ENCODE assay signal across 29 mouse cellular contexts in the genomic region with DNA sequence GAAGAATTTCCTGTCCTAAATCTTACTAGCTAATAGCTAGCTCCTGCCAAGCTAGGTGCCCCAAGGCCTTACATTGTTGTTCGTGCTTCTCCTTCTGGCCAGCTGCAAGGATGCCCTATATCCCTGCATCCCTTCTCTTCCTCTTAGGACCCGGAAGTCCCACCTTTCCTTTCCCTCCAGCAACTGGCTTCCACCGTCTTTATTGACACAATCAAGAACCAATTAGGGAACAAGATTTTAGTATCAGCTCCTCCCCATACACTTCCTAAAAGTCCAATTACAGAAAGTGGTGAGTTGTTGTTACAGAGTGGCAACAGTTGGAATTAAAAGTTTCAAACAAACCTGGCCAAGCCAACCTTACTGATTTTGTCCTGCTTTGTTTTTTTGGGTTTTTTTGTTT.
DNase-seq lines count a peak whose midpoint lies in the region; ATAC-seq and TF ChIP-seq lines count a peak whose summit lies in the region.
"Had no signal": no experiment of that assay in that cellular context is flagged by ENCODE, and none has a peak within 500 bp of the region (broad histone marks: within the 10 kb centered on the region; RNA-seq: fewer than 3 reads in every experiment).

No protein-coding gene starts in this region.

- no peak overlapping the region for H3K4me2 ChIP-seq in hindbrain, embryonic 11.5 days (replicated peaks; ENCODE audit: low read depth, low read length)
- H3K4me2 ChIP-seq: embryonic facial prominence, embryonic 12.5 days; heart, embryonic 12.5 days; hindbrain, embryonic 14.5 days; neural tube, embryonic 15.5 days had no signal

- H3K27me3 ChIP-seq in ES-Bruce4 (ENCODE audit: control insufficient read depth, insufficient read depth, low read length, poor library complexity, severe bottlenecking) = no peaks in the 10 kb centered on the region
- H3K27me3 ChIP-seq in hindbrain, embryonic 11.5 days (ENCODE audit: control insufficient read depth, insufficient read depth, low read length) = no peaks in the 10 kb centered on the region
- H3K27me3 ChIP-seq: embryonic facial prominence, embryonic 12.5 days; heart, embryonic 12.5 days; neural tube, embryonic 15.5 days had no signal

- 93% methylated on average over 3 of the region's 3 CpGs for WGBS in hindbrain, embryonic 11.5 days

- no peaks in the 10 kb centered on the region for H3K9me3 ChIP-seq in ES-Bruce4 (replicated peaks; ENCODE audit: control insufficient read depth, insufficient read depth, low read length, poor library complexity, severe bottlenecking)
- no peaks in the 10 kb centered on the region for H3K9me3 ChIP-seq in hindbrain, embryonic 11.5 days (ENCODE audit: control insufficient read depth, low read length)
- H3K9me3 ChIP-seq: embryonic facial prominence, embryonic 12.5 days; heart, embryonic 12.5 days; neural tube, embryonic 15.5 days had no signal

- TF ChIP-seq CTCF in ES-Bruce4 (IDR thresholded peaks at IDR 0.05; ENCODE audit: low read depth, low read length) = no peak

- H3K4me3 ChIP-seq in ES-Bruce4 (ENCODE audit: low read depth, low read length) = peak overlapping the region; percentile 43
- H3K4me3 ChIP-seq in hindbrain, embryonic 11.5 days (ENCODE audit: low read depth, low read length) = no peak overlapping the region
- H3K4me3 ChIP-seq: embryonic facial prominence, embryonic 12.5 days; heart, embryonic 12.5 days; neural tube, embryonic 15.5 days had no signal

- no peak overlapping the region for H3K27ac ChIP-seq in ES-Bruce4 (ENCODE audit: insufficient read depth, low read length)
- no peak overlapping the region for H3K27ac ChIP-seq in hindbrain, embryonic 11.5 days (ENCODE audit: low read depth, low read length)
- H3K27ac ChIP-seq: embryonic facial prominence, embryonic 12.5 days; hindbrain, embryonic 14.5 days; liver, embryonic 14.5 days; neural tube, embryonic 15.5 days had no signal

- H3K9ac ChIP-seq in ES-Bruce4 (ENCODE audit: low read depth, poor library complexity, severe bottlenecking) = no peak overlapping the region
- no peak overlapping the region for H3K9ac ChIP-seq in hindbrain, embryonic 11.5 days (ENCODE audit: low read depth, low read length)
- H3K9ac ChIP-seq: embryonic facial prominence, embryonic 12.5 days; heart, embryonic 12.5 days; hindbrain, embryonic 14.5 days; liver, embryonic 14.5 days; neural tube, embryonic 15.5 days had no signal

- DNase-seq in 3T3-L1 (ENCODE audit: low read depth, low spot score) = peak; percentile 85
- peak; percentile 11 for DNase-seq in NIH3T3 (ENCODE audit: low read depth)
- DNase-seq in testis, postnatal 14 days (ENCODE audit: low spot score) = peak; percentile 71
- no peak for DNase-seq in embryo, embryonic 10.5 days (ENCODE audit: low spot score)
- no peak for DNase-seq in natural killer cell, adult 2 months (ENCODE audit: low spot score in 2 of 2)
- DNase-seq in hindbrain, embryonic 11.5 days (ENCODE audit: low spot score) = no peak
- DNase-seq: adrenal gland, postnatal 10 days; cerebellum, adult 8-10 months; cerebellum, postnatal 25 days; embryo, embryonic 11 days; gastrocnemius, postnatal 25 days; heart, adult 18-20 months; heart, postnatal 4 days; kidney, adult 11 months; kidney, postnatal 14 days; layer of hippocampus, adult 9-11 months; liver; lung, adult 2 months; lung, postnatal 10 days; midbrain, embryonic 14.5 days; right cerebral cortex, postnatal 4 days; thymus, postnatal 25 days had no signal

- no peak for ATAC-seq in hindbrain, embryonic 11.5 days (ENCODE audit: low FRiP score)
- ATAC-seq: forebrain, embryonic 14.5 days had no signal

- no peaks in the 10 kb centered on the region for H3K4me1 ChIP-seq in ES-Bruce4 (ENCODE audit: control insufficient read depth, insufficient read depth, low read length)
- H3K4me1 ChIP-seq in hindbrain, embryonic 11.5 days (replicated peaks; ENCODE audit: control insufficient read depth, insufficient read depth, low read length) = no peaks in the 10 kb centered on the region
- H3K4me1 ChIP-seq: embryonic facial prominence, embryonic 12.5 days; heart, embryonic 12.5 days; neural tube, embryonic 15.5 days had no signal

- TF ChIP-seq POLR2A in ES-Bruce4 (IDR thresholded peaks at IDR 0.05; ENCODE audit: insufficient read depth, low read length) = no peak

- no peaks in the 10 kb centered on the region for H3K36me3 ChIP-seq in ES-Bruce4 (ENCODE audit: control insufficient read depth, insufficient read depth, low read length, poor library complexity, severe bottlenecking)
- no peaks in the 10 kb centered on the region for H3K36me3 ChIP-seq in hindbrain, embryonic 11.5 days (ENCODE audit: control insufficient read depth, insufficient read depth, low read length)
- H3K36me3 ChIP-seq: embryonic facial prominence, embryonic 12.5 days; heart, embryonic 12.5 days; neural tube, embryonic 15.5 days had no signal

- no peak for TF ChIP-seq EP300 in ES-Bruce4 (IDR thresholded peaks at IDR 0.05; ENCODE audit: insufficient read depth, low read depth, low read length)

Comparison
In these comparisons a context has a peak if more than half of its experiments do, and no peak if none do; other contexts are left out.
1. DNase-seq: peak in 3T3-L1 (single experiment), NIH3T3 (single experiment) and testis, postnatal 14 days (single experiment); none in embryo, embryonic 10.5 days (single experiment), natural killer cell, adult 2 months (0 of 2) and hindbrain, embryonic 11.5 days (single experiment).